Mouse (Mus musculus) monocyte, adult 5-6 weeks (primary cell): ENCODE data around the gene Ace3. TPM values are rescaled to one million over a fixed set of nuclear protein-coding genes. Genes with fewer than 3 reads are reported as not detected.
A peak's percentile ranks its signal among the peaks of the same experiment; 100 is the strongest.

ENCODE experiments used
- ATAC-seq: fragments of 153-309, 156-312 bp; replicated peaks from 2 replicates; pipeline ENCODE4 v1.8.0; 2017; ENCODE audit warnings: mild to moderate bottlenecking; ENCODE audit not compliant: low TSS enrichment, insufficient number of reproducible peaks, severe bottlenecking, poor library complexity, low FRiP score
- total RNA-seq: library from RNA; stranded (forward); fragments of 200-1000, 200-491, 200-594 nt; gene quantifications from 3 replicates; pipeline ENCODE4 v1.2.3, GENCODE M21; 2017

The Ace3 gene
- total RNA-seq, 1 experiment from 2014 or later: 0.19 TPM

DNA sequence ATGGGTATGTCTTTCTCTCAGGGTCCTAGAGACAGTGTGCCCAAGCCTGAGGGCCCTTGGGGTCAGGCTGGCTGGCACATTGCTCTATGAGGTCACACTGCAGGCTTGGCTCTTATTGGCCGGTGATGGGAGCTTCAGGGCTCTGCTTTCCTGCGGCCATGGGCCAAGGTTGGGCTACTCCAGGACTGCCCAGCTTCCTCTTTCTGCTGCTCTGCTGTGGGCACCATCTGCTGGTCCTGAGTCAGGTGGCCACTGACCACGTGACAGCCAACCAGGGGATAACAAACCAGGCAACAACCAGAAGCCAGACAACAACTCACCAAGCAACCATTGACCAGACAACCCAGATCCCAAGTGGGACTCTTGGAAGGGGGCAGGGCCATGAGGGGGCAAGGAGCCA is 19.4 kb upstream of the Ace3 start:
- ATAC-seq: peak; percentile 55

DNA sequence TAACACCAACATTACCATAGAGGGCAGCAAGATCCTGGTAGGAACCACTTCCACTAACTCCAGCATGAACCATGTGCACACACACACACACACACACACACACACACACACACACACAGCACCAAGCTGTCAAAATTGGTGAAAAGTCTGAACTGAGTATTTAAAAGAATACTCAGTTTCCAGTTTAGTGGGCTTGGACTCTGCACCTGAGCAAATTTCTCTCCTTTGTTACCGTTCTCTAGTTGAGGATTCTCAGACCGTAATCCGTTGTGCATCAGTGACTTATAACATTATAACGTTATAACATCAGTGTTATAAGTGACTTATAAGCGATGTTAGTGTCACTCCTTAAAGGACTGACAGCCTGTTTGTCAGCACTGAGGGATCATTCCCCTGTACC is 18.8 kb upstream of the Ace3 start:
- ATAC-seq: no peak

DNA sequence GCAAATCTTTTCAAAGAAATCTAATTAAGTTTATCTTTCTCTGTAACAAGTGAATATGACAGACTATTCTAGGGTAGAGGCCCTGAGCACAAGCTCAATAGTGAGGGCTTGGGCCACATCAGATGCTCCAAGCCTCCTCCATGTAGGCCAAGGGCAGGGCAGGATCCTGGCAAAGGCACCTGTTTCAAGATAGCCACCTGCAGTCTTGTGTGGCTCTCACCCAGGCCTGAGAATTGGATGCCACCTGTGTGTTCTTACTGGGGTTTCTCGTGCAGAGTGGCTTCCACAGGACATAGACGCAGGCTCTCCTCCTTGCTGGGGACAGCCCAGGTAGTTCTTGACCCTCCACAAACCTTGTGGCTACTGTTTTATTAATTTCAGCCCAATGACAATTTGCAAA is 16.2 kb upstream of the Ace3 start:
- no peak for ATAC-seq

DNA sequence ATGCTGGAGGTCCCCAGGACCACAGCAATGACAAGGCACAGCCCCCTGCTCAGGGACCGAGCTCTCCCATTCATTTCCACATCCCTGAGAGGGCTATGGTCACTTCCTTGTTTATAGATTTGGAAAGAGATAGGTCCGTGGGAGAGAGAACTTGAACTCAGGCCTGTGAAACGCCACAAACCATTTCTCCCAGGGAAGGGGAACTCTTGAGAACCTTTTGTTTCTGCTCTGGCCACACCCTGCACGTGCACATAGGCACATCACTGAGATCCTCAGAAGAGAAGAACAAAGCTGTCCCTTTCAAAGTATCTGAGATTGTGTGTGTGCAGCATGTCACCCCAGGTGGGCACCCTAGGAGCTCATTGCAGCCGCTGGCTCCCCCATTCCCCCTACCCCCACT is 15.8 kb upstream of the Ace3 start:
- ATAC-seq: peak; percentile 73

DNA sequence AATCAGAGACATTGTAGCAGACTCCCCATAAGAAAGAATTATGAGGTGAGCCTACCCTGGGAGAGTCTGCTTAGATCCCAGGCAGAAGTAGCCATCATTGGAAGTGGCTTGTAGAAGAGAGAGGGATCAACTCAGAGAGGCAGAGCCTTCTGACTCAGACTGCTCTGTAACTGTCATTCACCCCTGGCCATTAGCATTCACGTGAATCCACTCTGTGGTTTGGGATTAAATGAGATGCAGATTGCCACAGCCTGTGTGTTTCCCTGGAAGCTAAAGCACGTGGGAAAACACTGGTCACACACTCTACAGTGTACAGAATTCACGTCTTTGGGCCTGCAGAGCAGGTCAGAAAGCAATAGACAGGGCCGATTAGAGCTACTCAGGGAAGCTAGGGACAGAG is 10.0 kb upstream of the Ace3 start:
- ATAC-seq: no peak

DNA sequence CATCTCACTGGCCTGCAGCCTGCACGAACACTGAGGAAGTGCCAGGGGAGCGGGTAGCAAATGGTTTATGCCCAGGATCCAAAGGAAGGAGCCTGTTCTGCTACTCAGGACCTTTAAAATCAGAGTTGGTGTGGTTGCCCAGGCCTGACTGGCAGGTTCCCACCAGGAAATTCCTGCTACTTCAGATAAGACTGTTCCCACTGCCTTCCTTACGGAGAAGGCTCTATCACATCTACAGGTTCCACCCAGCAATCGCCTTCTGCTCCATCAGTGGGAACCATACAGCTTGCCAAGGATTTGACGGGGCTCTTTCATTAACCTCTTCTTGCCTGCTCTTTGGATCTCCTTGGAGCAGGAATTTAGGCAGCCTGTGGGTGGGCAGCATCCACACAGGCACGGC is 7.0 kb upstream of the Ace3 start:
- ATAC-seq: no peak

DNA sequence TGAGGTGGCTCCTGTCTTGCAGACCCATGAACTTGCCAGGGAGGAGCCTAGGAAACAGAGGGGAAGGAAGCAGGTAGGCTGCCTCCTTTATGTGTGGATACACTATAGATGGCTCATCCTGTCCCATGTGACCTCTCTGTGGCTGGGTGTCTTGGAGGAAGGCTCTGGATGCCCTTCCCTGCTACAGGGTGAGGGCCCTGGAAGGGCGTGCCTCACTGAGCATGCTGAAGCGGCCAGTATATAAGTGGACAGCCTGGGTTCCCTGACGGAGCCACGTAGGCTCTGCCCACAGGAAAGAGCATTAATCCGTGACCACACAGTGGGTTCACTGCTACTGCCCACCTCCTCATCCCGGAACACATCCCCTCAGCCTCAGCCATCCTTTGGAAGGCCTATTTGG is 5.0 kb upstream of the Ace3 start:
- ATAC-seq: peak; percentile 64

DNA sequence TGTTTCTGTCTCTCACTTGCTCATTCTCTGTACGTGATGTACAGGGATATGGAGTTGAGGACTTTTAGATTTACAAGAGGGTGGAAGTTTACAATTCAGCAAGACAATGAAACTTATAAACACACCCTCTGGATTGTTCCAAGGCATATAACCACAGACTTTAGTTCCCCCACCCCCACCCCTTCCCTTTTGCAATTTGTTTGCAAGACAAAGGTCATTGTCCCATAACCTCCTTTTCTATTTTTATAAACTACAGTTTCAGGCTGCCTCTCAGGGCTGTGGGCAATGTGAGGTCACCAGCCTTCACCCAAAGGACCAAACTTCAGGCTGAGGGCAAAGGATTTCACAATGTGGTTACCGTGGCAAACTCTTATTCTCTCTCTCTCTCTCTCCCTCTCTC is 4.2 kb upstream of the Ace3 start:
- peak; percentile 66 for ATAC-seq

DNA sequence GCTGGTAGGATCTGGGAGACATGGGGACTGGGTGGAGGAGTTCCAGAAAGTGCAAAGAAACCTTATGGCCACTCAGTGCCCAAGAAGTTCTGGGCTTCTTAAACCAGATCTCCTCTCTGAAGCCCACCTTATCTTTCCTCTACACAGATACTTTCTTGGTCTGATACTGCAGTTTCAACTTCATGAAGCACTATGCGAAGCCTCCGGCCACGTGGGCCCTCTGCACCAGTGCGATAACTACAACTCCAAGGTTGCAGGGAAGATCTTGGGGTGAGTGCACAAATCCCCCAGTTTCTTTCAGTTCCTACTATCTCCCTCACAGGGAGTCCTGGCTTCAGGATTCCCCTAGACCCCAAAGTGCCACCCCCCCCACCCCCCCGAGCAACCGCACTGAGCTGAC is 5.6 kb downstream of the Ace3 start:
- no peak for ATAC-seq

DNA sequence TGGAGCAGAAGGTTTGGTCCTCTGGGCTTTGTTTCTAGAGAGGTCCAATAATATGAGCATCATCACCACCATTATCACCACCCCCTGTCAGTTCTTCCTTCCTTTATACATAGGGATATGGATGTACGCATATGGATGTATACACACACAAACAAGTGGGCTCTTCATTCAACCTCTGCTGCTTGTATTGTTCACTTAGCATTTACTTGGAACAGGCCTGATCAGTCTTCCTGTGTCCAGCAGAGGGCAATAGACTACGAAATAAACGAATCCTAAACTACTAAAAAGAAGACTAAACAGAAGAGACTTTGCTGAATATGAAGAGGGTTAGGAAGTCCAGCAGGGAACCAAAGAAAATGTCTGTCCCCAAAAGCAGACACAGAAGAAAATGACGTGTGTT is 7.2 kb downstream of the Ace3 start:
- ATAC-seq: peak; percentile 42

DNA sequence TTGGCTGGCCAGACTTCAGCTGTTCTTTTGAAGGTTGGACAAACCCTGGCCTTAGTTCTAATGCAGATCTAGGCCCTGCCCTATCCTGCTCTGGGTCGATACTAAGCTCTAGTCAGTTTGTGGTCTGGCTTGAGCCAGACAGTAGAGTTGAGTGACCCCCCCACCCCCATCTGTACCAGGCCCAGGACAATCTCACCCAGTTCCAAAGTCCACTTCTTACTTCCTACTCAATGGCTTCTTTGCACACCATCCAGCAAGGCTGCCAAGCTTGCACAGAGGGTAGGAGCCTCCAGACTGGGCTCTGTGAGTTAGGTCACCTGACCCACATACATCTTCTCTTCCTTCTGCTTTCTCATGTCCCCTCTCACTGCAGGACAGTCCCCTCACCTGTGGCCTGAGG is 10.1 kb downstream of the Ace3 start:
- ATAC-seq: no peak

DNA sequence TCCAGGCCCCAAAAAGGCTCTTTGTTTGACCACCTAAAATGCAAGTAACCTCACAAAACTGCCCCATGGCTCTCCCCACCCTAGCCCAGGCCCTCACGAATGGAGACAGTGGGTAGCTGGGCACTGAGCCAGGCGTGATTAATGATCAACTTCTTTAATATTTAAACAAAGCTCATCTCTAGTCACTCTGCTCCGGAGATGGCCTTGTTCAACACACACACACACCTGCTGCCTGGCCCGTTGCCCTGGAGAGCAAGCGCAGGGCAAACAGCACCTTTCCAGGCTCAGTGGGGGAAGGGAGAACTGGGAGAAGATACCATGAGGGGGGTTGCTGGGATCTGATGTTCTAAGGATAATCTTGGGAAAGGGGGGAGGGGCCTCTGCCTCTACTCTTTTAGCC is 11.5 kb downstream of the Ace3 start:
- no peak for ATAC-seq

DNA sequence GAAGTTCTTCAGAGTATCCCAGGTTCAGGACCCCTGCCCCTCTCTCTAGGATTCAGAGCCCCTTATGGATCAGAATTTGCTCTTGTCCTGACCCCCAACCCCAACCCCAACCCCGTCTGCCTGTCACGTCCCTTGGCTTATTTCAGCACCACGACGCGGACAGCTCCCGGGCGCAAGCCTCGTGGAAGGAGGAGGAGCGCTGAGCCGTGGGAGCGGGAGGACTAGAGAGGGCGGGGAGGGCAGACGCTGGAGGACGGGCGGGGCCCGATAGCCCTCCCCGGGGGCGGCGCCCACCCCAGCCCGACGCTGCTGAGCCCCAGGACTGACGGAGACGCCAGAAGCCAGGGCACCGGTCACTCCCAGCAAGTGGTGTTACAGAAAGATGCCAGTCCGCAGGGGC is 13.3 kb downstream of the Ace3 start, which contains the start of gene Kcnh6:
Kcnh6 (plus strand) TSS at position 304 of the 400 bp plus-strand sequence.
- 0 out of 2 replicates have a peak, but pooled peaks have one; percentile 49 for ATAC-seq

DNA sequence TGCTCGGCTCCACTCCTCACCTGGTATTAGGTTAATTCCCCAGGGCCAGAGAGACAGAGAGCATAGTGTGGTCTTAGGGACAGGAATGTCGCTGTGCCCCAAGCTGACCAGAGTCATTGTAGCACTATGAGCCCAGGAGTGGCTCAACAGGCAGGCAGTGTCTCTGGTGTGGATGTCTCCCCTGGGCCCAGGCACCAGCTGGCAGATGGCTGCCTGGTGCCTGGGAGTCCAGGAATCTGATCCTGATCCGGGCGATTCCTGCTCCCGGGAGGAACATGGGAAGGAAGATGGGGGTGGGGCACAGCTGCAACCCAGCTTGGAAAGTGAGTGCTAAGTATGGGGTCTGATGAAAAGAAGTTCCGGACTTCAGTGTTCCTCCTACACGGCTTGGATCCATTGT is 18.2 kb downstream of the Ace3 start:
- no peak for ATAC-seq

DNA sequence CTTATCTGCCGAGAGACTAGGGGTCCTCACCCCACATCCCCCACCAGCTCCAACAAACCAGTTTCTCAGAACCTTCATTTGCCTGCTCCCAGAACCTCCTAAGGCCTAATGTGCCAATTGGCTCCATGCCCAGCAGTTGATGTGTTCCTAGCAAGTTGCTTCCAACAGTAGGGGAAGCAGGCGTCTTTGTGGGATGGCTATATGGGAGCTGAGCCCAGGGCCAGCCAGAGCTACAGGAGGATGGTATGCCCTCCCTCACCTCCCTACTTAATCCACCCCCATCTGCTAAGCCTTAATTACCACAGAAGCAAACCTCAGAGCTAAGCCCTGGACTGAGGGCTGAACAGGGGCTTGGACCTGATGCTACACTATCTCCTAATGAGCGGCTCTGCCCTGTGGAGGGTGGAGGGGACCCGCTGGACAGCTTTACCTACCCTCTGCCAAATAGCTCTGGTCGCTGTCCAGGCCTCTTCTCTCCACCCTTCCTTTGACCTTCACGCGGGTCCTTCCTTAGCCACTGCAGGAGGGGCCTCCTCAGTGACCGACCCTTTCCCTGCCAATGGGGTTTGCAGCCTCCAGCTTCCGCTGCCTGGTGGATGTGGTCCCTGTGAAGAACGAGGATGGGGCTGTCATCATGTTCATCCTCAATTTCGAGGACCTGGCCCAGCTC is 19.2 kb downstream of the Ace3 start:
- no peak for ATAC-seq

DNA sequence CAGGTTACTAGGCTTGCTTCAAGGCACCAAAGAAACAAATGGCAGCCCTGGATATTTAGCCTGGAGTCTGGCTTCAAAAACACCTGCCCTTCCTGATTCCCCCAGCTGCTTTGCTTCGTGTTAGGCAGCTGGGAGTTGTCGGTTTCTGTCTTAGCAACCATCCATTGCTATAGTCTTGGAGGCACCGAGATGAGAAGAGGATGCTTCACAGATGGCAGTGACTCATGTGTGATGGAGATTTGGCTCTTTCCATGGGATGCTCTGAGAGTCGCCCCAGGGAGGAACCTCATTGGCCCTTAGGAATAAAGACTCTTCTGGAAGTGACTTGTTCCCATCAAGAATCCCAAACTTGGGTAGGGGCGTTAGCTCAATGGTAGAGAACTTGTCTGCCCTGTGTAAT is 22.0 kb downstream of the Ace3 start:
- ATAC-seq: no peak

DNA sequence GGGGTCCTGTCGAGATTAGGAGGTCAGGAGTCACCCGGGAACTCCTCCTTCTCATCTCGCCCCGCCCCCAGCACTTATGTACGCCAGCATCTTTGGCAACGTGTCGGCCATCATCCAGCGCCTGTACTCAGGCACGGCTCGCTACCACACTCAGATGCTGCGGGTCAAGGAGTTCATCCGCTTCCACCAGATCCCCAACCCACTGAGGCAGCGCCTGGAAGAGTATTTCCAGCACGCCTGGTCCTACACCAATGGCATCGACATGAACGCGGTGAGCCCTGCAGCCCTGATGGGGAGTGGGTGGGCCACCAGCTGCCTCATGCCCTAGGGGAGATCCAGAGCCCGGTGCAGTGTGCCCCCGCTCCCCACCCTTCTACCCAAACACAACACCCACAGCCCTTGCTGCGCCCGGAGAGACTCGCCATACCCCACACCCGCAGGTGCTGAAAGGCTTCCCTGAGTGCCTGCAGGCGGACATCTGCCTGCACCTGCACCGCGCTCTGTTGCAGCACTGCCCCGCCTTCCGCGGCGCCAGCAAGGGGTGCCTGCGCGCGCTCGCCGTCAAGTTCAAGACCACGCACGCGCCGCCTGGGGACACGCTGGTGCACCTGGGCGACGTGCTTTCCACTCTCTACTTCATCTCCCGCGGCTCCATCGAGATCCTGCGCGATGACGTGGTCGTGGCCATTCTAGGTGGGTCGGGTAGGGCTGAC is 25.7 kb downstream of the Ace3 start:
- no peak for ATAC-seq

DNA sequence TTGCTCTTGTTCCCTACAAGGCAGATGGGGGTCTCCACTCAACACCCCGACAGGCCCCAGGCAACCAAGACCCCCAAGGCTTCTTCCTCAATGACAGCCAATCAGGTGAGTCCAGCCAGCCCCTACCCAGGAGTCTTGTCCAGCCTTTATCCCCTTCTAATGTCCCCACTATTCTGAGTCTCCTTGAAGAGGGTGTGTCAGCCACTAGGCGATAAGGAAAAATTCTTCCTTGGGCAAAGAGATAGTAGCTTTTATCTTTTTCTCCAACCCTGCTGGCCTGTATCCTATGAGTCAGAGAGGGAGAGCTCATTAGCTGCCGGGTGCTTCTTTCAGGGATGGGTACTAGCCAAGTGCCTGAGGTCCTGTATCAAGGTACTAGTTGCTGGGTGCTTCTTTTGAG is 31.3 kb downstream of the Ace3 start:
- ATAC-seq: no peak

DNA sequence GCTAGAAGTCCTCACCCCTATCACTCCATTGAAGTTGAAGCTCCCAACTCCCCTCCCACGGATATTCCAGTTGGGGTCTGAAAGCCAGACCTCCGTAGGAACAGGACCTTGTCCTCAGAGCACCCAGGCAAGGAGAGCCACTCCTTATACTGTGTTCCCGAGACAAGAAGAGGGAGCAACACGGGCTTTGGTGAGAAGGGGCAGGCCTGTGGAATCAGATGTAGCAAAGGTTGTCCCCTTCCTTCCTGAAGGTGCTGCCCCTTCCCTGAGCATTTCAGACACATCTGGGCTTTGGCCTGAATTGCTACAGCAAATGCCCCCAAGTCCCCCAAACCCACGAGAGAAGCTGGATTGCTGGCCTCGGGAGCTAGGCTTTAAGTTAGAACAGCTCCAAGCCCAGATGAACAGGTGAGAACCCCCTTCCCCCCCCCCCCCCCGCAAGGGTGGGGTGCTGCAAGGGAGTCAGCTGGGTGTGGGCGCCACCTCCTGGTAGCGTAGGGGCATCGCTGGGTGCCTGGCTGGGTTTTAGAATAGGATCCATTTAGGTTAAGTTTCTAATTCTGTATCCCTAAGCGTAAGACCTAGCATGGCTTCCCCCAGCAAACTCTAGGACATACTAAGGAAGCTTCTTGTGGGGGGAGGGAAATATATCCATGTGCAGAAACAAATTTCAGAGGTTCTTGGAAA is 32.1 kb downstream of the Ace3 start:
- peak; percentile 76 for ATAC-seq

DNA sequence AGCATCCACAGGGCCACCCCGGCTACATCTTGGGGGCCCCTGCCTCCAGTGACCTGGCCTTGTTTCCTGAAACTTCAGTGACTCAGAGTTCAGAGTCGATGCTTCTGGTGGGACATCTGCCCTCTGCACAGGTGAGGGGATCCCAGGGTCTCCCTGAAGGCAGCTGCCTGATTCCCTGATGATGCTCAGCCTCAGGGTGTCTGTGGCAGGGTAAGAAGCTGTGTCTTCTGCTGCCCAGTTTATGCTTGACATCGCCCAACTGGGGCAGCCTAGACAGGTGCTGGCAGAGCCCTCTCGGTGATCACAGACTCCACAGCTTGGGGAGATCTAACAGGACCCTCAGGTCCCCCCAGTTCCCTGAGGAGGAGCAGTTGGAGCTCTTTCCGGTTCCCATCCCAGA is 33.1 kb downstream of the Ace3 start:
- ATAC-seq: peak; percentile 42
